Mouse (Mus musculus): ENCODE data around the gene Ift22.

DNA sequence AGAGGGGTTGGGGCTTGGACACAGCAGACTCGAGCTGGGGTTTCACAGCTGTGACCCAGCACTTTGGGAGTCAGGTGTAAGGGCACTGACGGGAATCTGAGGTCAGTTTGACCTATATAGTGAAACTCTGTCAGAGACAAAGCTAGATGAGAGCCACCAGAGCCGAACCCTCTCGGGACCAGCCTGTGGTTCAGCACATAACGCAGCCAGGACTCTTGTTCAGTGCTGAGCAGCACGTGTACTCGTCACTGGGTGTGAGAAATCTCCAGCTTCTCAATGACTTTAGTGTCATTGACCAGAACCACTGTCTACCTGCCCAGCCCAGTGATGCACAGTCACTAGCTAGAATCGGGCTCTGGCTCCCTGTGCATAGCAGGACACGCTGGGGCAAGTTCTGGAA is 14.9 kb downstream of the Ift22 start:
- TF ChIP-seq CTCF (IDR thresholded peaks at IDR 0.05; ENCODE audit: low read depth, low read length) = no peak
- TF ChIP-seq POLR2A (IDR thresholded peaks at IDR 0.05; ENCODE audit: insufficient read depth, low read length) = no peak
- no peak for TF ChIP-seq EP300 (IDR thresholded peaks at IDR 0.05; ENCODE audit: insufficient read depth, low read depth, low read length)
